Mouse (Mus musculus): Measurements from ENCODE around the gene Gpatch8. TPM values are rescaled to one million over a fixed set of nuclear protein-coding genes. Genes with fewer than 3 reads are reported as not detected.

Gpatch8 gene
- total RNA-seq, 2 experiments from 2014 or later = 50.8 to 52.0 TPM

DNA sequence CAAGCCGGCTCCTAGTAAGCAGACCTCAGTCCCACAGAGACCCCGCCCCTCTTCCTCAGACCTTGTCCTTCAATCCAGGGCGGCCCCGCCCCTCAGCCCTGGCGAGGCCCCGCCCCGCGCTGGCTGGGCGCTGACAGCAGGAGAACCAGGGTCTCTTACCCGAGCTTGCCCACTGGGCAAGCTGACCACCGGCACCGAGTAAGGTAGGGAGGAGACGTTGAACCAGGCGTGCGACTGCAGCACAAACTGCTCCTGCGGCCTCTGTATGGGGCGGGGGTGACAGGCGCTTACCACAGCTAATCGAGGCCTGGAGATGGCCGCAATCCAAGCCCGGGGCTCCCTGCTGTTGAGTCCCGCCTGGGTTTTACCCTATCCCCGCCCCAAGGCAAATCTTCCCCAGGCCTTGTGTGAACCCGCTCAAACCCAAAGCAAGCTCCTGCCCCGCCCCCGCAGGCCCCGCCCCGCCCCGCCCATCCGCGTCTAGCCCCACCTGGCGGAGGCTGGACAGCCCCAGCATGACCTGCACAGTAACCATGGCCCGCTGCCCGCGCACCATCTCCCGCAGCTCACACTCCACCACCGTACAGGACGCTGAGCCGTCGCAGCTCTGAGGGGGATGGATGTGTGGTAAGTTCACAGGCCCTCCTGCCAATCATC, 100.3 kb downstream of the Gpatch8 start:
- DNase-seq (ENCODE audit: low spot score in 2 of 2) = no peak

DNA sequence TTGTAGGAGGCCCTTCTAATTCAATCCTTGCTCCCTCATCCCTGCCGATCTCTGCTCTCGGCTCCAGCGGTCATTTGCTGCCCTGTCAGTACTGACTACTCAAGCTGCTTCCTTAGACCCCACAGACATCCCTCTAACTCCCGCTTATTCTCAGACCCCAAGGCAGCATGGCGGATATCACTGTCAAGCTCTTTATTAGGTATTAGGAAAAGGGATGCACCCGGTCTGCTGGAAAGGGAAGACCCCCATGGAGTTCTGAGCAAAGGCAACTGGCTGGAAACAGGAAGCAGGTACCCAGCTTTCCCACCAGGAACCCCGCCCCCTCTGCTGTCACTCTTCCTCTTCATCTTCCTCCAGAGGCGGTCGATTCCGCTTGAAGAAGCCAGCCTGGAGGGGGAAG, 103.1 kb downstream of the Gpatch8 start:
- DNase-seq (ENCODE audit: low spot score in 2 of 2) = no peak

DNA sequence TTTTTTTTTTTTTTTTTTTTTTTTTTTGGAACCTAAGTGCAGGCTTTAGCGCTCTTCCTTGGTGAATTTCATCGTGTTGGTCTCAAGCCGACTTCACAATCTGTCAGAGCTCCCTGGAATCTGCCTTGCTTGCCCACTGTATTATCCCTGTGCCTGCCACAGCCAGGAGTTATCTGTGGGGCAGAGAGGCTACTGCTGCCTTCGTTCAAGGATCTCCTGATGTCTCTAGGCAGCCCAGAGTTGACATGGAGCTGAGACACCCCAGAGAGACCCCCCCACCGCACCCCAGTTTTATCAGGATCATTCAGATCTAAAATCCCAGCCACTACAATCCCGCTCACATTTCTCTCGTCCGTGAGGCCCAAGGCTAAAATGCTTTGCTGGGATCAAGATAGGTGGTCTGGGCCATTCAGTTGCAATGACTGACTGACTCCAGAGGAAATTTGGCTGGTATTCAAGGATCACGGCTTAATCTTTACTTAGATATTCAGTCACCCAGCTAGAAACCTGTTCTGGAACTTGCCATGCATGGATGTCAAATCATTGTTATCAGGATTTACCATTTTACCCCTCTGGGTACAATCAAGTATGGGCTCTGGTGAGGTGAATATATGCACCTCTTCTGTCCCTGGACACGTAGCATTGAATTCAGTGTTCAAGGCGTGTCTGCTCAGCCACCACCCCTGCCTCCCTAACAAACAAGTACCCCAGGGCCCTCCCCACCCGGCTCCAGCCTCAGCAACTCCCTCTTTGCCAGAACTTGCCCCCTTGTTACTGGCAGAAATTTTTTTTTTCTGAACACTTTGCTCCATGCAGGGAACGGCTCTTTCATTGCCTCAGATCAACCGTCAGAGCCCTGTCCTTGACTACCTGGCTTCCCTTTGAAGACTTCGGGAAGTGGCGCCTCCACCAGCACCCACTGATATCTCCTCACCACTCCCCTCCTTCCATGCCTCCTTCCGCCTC, 106.9 kb downstream of the Gpatch8 start:
- no peak for DNase-seq (ENCODE audit: low spot score in 2 of 2)

DNA sequence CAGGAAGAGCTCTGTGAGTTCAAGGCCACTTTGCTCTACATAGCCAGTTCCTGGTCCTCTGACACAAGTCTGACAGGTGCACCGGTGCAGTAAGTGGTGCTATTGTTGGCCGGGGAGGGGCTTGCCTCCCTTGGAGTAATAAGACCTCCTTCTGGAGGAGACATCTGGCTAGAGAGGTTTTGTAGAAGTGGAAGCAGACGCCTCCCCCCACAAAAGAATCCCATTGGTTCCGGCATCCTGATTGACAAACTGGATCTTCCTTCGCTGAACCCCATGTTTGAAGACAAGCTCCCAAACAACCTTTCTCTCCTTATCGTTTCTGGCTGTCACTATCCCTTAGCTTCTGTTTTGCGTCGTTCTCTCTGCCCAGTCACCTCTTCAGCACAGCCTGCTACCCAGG, 107.9 kb downstream of the Gpatch8 start:
- no peak for DNase-seq (ENCODE audit: low spot score in 2 of 2)

DNA sequence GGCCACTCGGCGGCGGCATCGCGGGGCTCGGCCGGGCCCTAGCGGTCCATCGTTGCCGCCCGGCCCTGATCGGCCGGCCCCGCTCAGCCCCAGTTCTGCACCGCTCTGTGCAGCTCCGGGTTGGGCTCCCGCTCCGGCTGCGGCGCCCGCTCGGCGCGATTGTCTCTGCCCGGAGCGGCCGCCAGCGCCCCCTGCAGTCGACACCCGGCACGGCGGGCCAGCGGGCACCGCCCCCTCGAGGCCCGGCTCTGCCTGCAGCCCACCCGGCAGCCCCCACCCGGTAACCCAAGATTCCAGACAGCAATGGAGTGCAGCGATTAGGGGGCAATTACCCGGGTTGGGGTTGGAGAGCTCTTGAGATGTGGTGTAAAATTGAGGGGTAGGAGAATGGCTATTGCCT, 108.7 kb downstream of the Gpatch8 start, which contains the start of gene Fam171a2:
Gene Fam171a2 (minus strand): TSS at position 186 of the 400 bp plus-strand sequence.
- peak; percentile 77 to 80 for DNase-seq (ENCODE audit: low spot score in 2 of 2)

- DNase-seq (ENCODE audit: low spot score in 2 of 2) = peak in 1 of 2 experiments; percentile 23
Measured at GRCm38 (mm10) chr11:102446581-102447461, 109.4 kb downstream of the Gpatch8 start.

DNA sequence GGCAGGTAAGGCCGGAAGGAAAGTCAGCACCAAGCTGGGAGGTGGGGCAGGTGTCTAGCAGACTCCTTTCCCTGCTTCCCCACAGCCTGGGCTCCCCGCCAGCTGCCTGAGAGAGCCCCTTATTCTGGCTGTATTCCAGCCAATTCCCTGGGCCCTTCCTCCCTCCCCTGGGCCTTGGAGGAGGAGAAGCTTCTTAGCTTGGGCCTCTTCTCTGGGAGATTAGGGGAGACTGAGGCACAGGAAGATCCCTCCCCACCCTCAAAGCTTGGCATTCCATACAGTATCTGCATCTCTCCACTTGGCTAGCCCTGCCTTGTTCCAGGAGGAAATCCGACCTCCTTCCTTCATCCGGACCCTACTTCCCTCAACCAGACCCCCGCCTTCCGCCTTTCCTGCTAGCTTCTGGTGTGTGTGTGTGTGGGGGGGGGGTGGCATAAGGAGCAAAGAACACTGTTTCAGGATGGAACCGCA, 110.3 kb downstream of the Gpatch8 start:
- DNase-seq (ENCODE audit: low spot score in 2 of 2) = peak in 1 of 2 experiments; percentile 24

- DNase-seq (ENCODE audit: low spot score in 2 of 2) = peak in 1 of 2 experiments; percentile 40
Measured at GRCm38 (mm10) chr11:102445264-102445890, 110.8 kb downstream of the Gpatch8 start.

- no peak for DNase-seq (ENCODE audit: low spot score in 2 of 2)
Measured at GRCm38 (mm10) chr11:102444781-102445180, 111.4 kb downstream of the Gpatch8 start.

- DNase-seq (ENCODE audit: low spot score in 2 of 2) = no peak
Measured at GRCm38 (mm10) chr11:102444321-102444720, 111.9 kb downstream of the Gpatch8 start.

- DNase-seq (ENCODE audit: low spot score in 2 of 2) = no peak
Measured at GRCm38 (mm10) chr11:102443740-102444139, 112.5 kb downstream of the Gpatch8 start.

GRCm38 (mm10) chr11:102442089-102442488, 114.1 kb downstream of the Gpatch8 start:
- no peak for DNase-seq (ENCODE audit: low spot score in 2 of 2)

- DNase-seq (ENCODE audit: low spot score in 2 of 2) = no peak
Measured at GRCm38 (mm10) chr11:102441434-102441833, 114.8 kb downstream of the Gpatch8 start.

DNA sequence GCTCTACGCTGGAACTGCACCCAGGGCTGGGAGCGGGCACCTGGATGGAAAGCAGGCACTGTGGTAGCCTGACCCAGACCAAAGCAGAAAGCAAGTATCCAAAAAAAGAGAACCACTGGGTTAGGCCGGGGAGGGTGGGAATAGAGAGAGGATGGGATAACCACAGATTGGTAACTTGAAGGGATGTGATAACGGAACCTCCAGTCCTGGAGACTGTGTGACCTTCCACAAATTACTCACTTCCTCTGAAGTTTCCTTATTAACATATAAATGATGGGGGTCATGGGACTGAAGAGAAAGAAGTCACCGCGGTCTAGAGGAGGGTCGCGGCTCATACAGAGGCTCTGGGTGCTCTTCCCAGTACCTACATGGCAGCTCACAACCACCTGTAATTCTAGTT, 115.9 kb downstream of the Gpatch8 start:
- DNase-seq (ENCODE audit: low spot score in 2 of 2) = no peak

DNA sequence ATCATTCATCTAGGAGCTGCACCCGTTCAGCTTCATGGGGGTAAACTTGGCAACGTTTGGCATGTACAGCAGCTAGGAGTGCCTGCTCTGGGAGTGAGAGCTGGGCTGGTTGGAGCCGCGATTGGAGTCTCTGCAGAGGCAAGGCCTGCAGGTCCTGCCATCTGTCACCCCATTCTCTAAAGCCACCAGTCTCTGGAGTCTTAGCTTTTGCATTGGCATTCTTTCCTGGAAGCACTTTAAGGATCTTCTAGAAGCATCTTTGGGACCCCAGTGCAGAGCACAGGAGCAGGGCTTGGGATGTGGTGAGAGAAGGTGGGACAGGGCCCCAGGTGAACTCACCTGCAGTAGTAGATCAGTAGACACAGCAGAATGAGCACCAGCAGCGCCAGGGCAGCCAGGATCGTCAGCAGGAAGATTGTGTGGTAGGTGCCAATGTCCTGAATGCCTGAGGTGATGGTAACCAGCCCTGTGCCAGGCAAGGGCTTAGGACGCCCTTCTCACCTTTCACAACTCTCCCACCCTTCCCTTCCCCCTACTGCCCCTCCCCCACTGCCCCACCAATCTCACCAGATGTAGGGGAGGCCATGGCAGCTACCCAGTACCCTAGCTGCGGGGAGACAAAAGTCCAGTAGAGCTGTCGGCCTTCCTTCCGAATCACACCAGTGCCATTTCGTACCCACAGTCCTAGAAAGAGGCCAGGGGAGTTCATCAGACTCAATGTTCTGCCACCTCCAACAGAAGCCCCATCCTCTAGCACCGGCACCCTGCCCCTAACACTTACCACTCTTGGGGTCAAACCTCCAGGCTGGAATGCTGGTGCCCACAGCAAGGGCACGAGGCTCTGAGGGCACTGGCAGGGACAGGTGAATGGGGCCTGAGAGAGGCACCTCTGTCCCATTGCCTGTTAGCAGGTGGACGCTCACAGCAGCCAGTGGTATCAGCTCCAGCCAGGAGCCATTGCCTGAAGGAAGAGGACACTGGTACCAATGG, 116.8 kb downstream of the Gpatch8 start:
- DNase-seq (ENCODE audit: low spot score in 2 of 2) = no peak

DNA sequence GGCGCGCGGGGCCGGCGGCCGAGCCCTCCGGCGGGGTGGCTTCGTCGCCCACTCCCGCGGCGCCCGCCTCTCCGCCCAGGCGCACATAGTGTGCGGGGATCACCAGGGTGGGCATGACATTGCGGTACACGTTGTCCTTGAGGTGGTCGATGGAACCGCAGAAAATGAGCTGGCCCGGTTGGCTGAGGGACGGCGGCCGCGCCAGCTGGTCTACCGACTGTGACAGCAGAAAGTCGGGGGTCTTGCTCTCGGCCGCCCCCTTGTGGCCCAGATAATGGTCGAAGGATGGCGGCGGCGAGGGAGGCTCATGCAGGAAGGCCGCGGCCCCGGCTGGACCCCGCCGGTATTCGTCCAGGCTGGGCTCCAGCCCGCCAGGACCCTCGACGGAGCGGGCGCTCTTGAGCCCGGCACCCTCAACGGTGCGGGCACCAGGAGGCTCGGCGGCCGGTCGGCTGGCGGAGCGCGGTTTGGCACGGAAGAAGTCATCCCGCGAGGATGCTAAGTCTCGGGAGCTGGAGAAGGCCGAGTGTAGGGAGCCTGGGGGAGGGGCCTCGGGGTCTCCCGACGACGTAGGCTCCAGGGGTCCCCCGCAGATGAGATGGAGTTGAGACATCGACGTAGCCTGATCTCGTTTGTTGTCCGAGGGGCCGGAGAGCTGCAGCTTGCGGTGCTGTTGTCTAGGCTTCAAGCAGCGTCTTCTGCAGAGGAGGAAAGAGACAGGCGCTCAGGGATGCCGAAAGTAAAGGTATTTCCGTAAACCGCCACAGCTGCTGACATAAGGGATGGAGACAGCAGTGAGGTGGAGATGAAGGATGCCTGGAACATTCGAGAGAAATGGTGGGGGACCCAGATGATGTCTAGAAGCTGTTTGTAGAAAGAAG, 117.7 kb downstream of the Gpatch8 start:
- DNase-seq (ENCODE audit: low spot score in 2 of 2) = peak; percentile 80 to 83

GRCm38 (mm10) chr11:102437120-102438061, 118.8 kb downstream of the Gpatch8 start:
- peak; percentile 66 to 80 for DNase-seq (ENCODE audit: low spot score in 2 of 2)

Measured in left cerebral cortex, adult 18-20 months (tissue).